Mouse (Mus musculus): ENCODE data around the gene Rem2.

The Rem2 gene

GRCm38 (mm10) chr14:54488350-54488749 lies 12.4 kb downstream of the Rem2 start:
- DNase-seq (ENCODE audit: extremely low read depth, low read depth), result no peak

- DNase-seq (ENCODE audit: extremely low read depth, low read depth), result peak; percentile 38
Observed at GRCm38 (mm10) chr14:54492345-54493131, 16.6 kb downstream of the Rem2 start.

GRCm38 (mm10) chr14:54493236-54493635 lies 17.3 kb downstream of the Rem2 start:
- no peak for DNase-seq (ENCODE audit: extremely low read depth, low read depth)

GRCm38 (mm10) chr14:54494234-54494633 lies 18.3 kb downstream of the Rem2 start:
- peak; percentile 46 for DNase-seq (ENCODE audit: extremely low read depth, low read depth)

- no peak for DNase-seq (ENCODE audit: extremely low read depth, low read depth)
Observed at GRCm38 (mm10) chr14:54496706-54497105, 20.8 kb downstream of the Rem2 start.

- DNase-seq (ENCODE audit: extremely low read depth, low read depth), result no peak
Observed at GRCm38 (mm10) chr14:54499330-54499729, 23.4 kb downstream of the Rem2 start.

GRCm38 (mm10) chr14:54501365-54501764 lies 25.5 kb downstream of the Rem2 start:
- no peak for DNase-seq (ENCODE audit: extremely low read depth, low read depth)

- no peak for DNase-seq (ENCODE audit: extremely low read depth, low read depth)
Observed at GRCm38 (mm10) chr14:54503092-54503491, 27.2 kb downstream of the Rem2 start.

- no peak for DNase-seq (ENCODE audit: extremely low read depth, low read depth)
Observed at GRCm38 (mm10) chr14:54509774-54510173, 33.9 kb downstream of the Rem2 start.

- no peak for DNase-seq (ENCODE audit: extremely low read depth, low read depth)
Observed at GRCm38 (mm10) chr14:54516710-54517310, 40.9 kb downstream of the Rem2 start.

- DNase-seq (ENCODE audit: extremely low read depth, low read depth), result peak; percentile 28
Observed at GRCm38 (mm10) chr14:54523600-54523999, 47.7 kb downstream of the Rem2 start.

GRCm38 (mm10) chr14:54527227-54528006 lies 51.5 kb downstream of the Rem2 start:
- DNase-seq (ENCODE audit: extremely low read depth, low read depth), result no peak

GRCm38 (mm10) chr14:54528007-54528393 lies 52.1 kb downstream of the Rem2 start:
- DNase-seq (ENCODE audit: extremely low read depth, low read depth), result no peak

- no peak for DNase-seq (ENCODE audit: extremely low read depth, low read depth)
Observed at GRCm38 (mm10) chr14:54528446-54529111, 52.7 kb downstream of the Rem2 start.

Data from MEL-GATA-1-ER (cell line).